ENCODE assay signal across 8 mouse cellular contexts in the genomic region with DNA sequence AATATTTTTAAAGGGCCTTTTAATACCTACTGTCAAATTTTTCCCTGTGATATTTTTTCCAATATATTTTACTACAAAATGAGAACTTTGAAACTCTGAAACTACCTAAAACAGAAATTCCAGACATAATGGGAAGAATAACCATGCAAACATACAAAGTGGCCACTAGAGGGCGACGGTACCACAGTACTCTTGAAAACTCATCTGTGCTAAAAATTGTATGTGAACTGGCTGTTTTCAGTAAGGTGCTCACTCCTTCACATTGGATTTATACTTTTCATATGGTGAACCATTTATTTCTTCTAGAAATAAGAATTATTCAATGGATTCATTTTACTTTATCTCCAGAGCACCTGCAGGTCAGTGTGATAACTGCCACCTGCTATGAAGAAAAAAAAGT. TPM values are rescaled to one million over a fixed set of nuclear protein-coding genes. Genes with fewer than 3 reads are reported as not detected.
DNase-seq lines count a peak whose midpoint lies in the region; ATAC-seq and TF ChIP-seq lines count a peak whose summit lies in the region.

No protein-coding gene starts in this region.

- no peak for TF ChIP-seq EP300 in liver, postnatal 0 days (IDR thresholded peaks at IDR 0.05; ENCODE audit: low read depth)

- WGBS in liver, postnatal 0 days (ENCODE audit: insufficient replicate concordance), result 0% methylated on average over 2 of the region's 2 CpGs

- no peak overlapping the region for H3K4me2 ChIP-seq in liver, postnatal 0 days (ENCODE audit: low read depth, low read length)

- no peaks in the 10 kb centered on the region for H3K9me3 ChIP-seq in liver, postnatal 0 days (ENCODE audit: low read length)

- ATAC-seq in frontal cortex, adult (ENCODE audit: low TSS enrichment), result peak; percentile 87
- ATAC-seq in hematopoietic stem cell, adult 5-6 weeks (replicated peaks in 1 of 2; ENCODE audit: insufficient read depth in 1 of 2, low FRiP score in 2 of 2, low TSS enrichment in 1 of 2, low read depth in 1 of 2, poor library complexity in 2 of 2, severe bottlenecking in 2 of 2), result peak; percentile 59 to 68; a peak in 2 of 4 replicates
- ATAC-seq in liver, postnatal 0 days, result peak; percentile 51; the same call in 1 of the 2 replicates

- no peak overlapping the region for H3K4me3 ChIP-seq in liver, postnatal 0 days (ENCODE audit: low read depth, low read length)

- H3K27me3 ChIP-seq in liver, postnatal 0 days (ENCODE audit: insufficient read depth, low read length), result no peaks in the 10 kb centered on the region

- no peak overlapping the region for H3K27ac ChIP-seq in liver, postnatal 0 days (ENCODE audit: low read depth)

- TF ChIP-seq CTCF in liver, postnatal 0 days (IDR thresholded peaks at IDR 0.05; ENCODE audit: low read depth), result peak; percentile 88

- H3K36me3 ChIP-seq in liver, postnatal 0 days (replicated peaks; ENCODE audit: insufficient read depth, low read length), result peaks cover 7% of the 10 kb centered on the region; the same call in 1 of the 2 replicates

- DNase-seq in frontal cortex, postnatal 25 days (ENCODE audit: low spot score in 2 of 2), result no peak
- peak; percentile 16 for DNase-seq in urinary bladder, postnatal 14 days (ENCODE audit: low spot score)
- DNase-seq in urinary bladder, postnatal 10 days (ENCODE audit: low spot score), result no peak
- DNase-seq in cerebellum, adult 9-11 months, result peak; percentile 28
- DNase-seq in liver, postnatal 0 days, result peak; percentile 32
- peak; percentile 17 for DNase-seq in retina, postnatal 7 days (ENCODE audit: low read depth, low spot score)

- no peak overlapping the region for H3K9ac ChIP-seq in liver, postnatal 0 days (replicated peaks)

- no peaks in the 10 kb centered on the region; the same call in 1 of the 2 replicates for H3K4me1 ChIP-seq in liver, postnatal 0 days (ENCODE audit: insufficient read depth)

RNA-seq across cellular contexts. Expression of gene Cdk5rap2, which starts 41.5 kb away (rescaled TPM):
- total RNA-seq in hematopoietic stem cell, adult 5-6 weeks (2017), result 23.9 and 29.3 TPM in 2 replicates
- polyA plus RNA-seq in liver, postnatal 0 days (2015; fragmentation: Nextera tagmentation; extraction: Ambion mirVana), result 3.3 and 3.4 TPM in 2 replicates

Comparison
In these comparisons a context has a peak if more than half of its experiments do, and no peak if none do; other contexts are left out.
1. DNase-seq: peak in urinary bladder, postnatal 14 days (single experiment), cerebellum, adult 9-11 months (single experiment), liver, postnatal 0 days (single experiment) and retina, postnatal 7 days (single experiment); none in frontal cortex, postnatal 25 days (0 of 2) and urinary bladder, postnatal 10 days (single experiment).
2. Peak in every context shown above with its lines, with median percentiles within 50 percentile points of each other: ATAC-seq.